Mouse (Mus musculus) stomach, postnatal 0 days (tissue): ENCODE measurements around the gene Arid1b.

Source experiments
- CTCF ChIP-seq: IDR thresholded peaks from 2 replicates; pipeline ENCODE4 v1.5.1; 2016; ENCODE audit warnings: antibody characterized with exemption, low read depth, mild to moderate bottlenecking, moderate library complexity
- EP300 ChIP-seq: optimal IDR thresholded peaks from 2 replicates; pipeline ENCODE3; 2016; ENCODE audit warnings: antibody characterized with exemption

DNA sequence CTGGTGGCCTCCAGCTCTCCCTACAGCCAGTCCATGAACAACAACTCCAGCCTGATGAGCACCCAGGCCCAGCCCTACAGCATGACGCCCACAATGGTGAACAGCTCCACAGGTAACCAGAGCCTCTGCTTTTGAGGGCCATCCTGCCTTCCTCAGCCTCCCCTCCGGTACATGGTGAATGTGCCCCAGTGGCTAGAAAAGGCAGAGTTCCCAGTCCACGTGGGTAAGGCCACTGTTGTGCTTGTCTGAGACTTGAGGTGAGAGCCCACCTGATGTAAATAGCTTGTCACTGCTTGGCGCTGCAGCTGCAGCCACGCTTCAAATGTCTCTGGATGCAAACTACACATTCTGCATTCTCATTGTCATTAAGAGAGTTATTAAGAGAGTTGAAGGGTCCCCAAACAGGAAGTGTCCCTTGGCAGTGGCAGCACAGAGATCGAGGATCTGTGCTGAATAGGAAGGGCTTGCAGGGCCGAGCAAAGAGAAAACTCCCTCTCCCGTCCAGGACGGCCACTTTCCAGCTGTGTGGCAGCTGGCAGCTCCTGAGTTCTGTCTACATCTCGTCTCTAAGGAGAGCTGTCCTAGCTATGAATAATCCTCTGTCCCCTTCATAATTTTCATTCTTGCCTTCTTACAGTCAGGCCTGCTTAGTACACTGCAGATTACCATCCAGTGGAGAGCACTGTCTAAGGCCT is 311.8 kb downstream of the Arid1b start:
- TF ChIP-seq CTCF = no peak
- no peak for TF ChIP-seq EP300
